Mouse (Mus musculus): ENCODE measurements around the gene Rcn3. TPM values are rescaled to one million over a fixed set of nuclear protein-coding genes. Genes with fewer than 3 reads are reported as not detected.
A peak's percentile ranks its signal among the peaks of the same experiment; 100 is the strongest.

The Rcn3 gene
- 123 TPM for polyA plus RNA-seq (2012; fragmentation: generic; extraction: Trizol)

DNA sequence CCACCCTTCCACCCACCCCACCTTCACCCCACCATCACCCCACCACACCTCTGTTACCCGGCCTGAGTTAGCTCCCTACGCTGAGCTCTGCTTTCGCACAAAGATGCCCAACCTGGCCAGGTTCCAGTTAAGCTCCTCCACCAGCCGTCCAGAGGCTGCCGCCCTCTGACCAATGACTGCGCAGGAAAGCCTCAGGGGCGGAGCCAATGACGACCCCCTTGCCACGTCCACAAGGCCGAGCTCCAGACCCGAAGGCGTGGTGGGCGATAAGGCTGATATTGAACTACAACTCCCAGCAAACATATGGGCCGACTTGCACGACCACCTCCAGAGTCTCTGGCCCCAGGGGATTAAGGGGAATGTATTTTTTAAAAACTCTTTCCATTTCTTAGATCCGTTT, at the start of gene Rcn3:
TSS of gene Rcn3 (minus strand) at position 174 of the 400 bp plus-strand sequence.
- peak within 1 kb of the TSS; percentile 38 for H3K4me3 ChIP-seq
- peak; percentile 69 for TF ChIP-seq POLR2AphosphoS2 (IDR thresholded peaks at IDR 0.05; ENCODE audit: insufficient read length, low read depth)
- TF ChIP-seq POLR2A (IDR thresholded peaks at IDR 0.05; ENCODE audit: insufficient read length, low read depth) = peak; percentile 50
- no peak for TF ChIP-seq TCF12 (IDR thresholded peaks at IDR 0.05; ENCODE audit: insufficient read depth, poor library complexity, severe bottlenecking)

DNA sequence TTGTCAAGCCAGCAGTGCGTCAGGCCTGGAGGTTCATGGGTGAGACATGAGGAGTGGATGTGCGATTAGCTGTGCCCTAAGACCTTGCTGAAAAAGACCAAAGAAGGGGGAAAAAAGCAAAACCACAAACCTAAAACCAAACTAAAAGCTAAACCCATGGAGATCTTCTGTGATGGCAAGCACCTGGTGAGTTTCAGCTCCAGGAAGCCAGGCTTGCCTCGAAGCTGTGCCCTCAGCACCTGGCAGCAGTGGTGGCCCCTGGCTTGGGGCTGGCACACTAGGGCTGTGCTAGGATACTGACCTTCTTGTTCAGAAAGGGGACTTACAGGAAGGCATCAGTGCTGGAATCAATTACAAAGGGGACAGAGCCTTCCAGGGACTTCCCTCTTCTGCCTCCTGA, 49.3 kb upstream of the Rcn3 start:
- TF ChIP-seq MAX (IDR thresholded peaks at IDR 0.05; ENCODE audit: low read depth) = no peak
- no peak for TF ChIP-seq MYOD1 (IDR thresholded peaks at IDR 0.05; ENCODE audit: control insufficient read depth in 1 of 3, insufficient read length in 2 of 3, low read depth in 2 of 3)
- no peak for TF ChIP-seq POLR2A (IDR thresholded peaks at IDR 0.05; ENCODE audit: insufficient read length, low read depth)
- no peak for TF ChIP-seq SRF (IDR thresholded peaks at IDR 0.05; ENCODE audit: control insufficient read depth, insufficient read length, low read depth)
- no peak for TF ChIP-seq TCF12 (IDR thresholded peaks at IDR 0.05; ENCODE audit: insufficient read depth, poor library complexity, severe bottlenecking)
- TF ChIP-seq REST (IDR thresholded peaks at IDR 0.05; ENCODE audit: insufficient read depth, insufficient read length) = no peak
- TF ChIP-seq POLR2AphosphoS2 (IDR thresholded peaks at IDR 0.05; ENCODE audit: insufficient read length, low read depth) = no peak
- H3K36me3 ChIP-seq (ENCODE audit: control insufficient read depth, insufficient read depth) = peaks cover 4% of the 10 kb centered on the region
- no peak overlapping the region for H3ac ChIP-seq (ENCODE audit: control insufficient read depth, insufficient read length)
- H3K79me2 ChIP-seq (ENCODE audit: control insufficient read depth, insufficient read depth) = no peaks in the 10 kb centered on the region
- H3K4me2 ChIP-seq (ENCODE audit: low read depth) = no peak overlapping the region
- H3K27me3 ChIP-seq (ENCODE audit: control insufficient read depth, insufficient read depth, insufficient read length) = no peaks in the 10 kb centered on the region
- H3K4me3 ChIP-seq = no peak overlapping the region

More for the DNA sequence above, at the start of gene Rcn3:
- Histone ChIP-seq H3ac (ENCODE audit: control insufficient read depth, insufficient read length) (no peak within 1 kb of the TSS), H3K4me2 (ENCODE audit: low read depth) (peak within 1 kb of the TSS; percentile 75), H3K27me3 (ENCODE audit: control insufficient read depth, insufficient read depth, insufficient read length) (no peaks in the 10 kb centered on the region), H3K36me3 (ENCODE audit: control insufficient read depth, insufficient read depth) (no peaks in the 10 kb centered on the region), H3K79me2 (ENCODE audit: control insufficient read depth, insufficient read depth) (no peaks in the 10 kb centered on the region)

DNA sequence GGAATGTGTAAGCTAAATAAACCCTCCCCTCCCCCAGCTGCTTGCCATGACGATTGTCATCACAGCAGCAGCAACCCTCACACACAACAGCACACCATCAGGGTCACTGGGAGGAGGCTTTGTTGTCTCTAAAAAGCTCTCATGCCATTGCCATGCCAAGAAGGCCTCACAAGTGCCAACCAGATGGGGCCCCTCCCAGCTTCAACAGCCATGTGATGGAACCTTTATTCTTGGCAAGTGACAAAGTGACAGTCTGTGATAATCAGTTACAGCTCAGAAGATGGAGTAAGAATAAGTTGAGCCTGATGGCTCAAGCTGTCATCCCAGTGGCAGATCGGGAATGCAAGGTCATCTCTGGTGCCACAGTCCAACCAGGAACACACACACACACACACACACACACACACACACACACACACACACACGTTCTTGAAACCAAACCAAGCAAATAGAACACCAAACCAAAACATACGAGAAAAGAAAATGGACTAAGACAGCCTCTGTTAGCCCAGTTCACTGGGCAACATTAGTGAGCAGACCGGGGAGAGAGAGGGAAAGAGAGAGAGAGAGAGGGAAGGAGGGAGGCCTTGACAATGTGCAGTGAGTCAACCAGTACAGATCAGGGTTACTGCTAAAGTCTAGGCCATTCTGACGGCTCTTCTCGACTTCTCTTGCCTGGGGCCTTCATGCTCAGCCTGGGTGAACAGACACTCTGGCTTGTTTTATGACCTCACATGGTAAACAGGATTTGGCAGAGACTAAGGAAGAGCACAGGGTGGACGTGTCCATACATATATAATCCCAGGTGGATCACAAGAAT, 48.1 kb upstream of the Rcn3 start:
- Histone ChIP-seq H3K36me3 (ENCODE audit: control insufficient read depth, insufficient read depth) (peaks cover 4% of the 10 kb centered on the region), H3ac (ENCODE audit: control insufficient read depth, insufficient read length) (no peak overlapping the region), H3K27me3 (ENCODE audit: control insufficient read depth, insufficient read depth, insufficient read length) (no peaks in the 10 kb centered on the region), H3K4me3 (no peak overlapping the region), H3K4me2 (ENCODE audit: low read depth) (no peak overlapping the region), H3K79me2 (ENCODE audit: control insufficient read depth, insufficient read depth) (no peaks in the 10 kb centered on the region)
- TF ChIP-seq MAX (IDR thresholded peaks at IDR 0.05; ENCODE audit: low read depth) (no peak), MYOG (IDR thresholded peaks at IDR 0.05; ENCODE audit: control insufficient read depth in 1 of 3, insufficient read depth in 1 of 3, insufficient read length in 2 of 3, low read depth in 2 of 3) (no peak), USF1 (IDR thresholded peaks at IDR 0.05; ENCODE audit: low read depth) (no peak), E2F4 (IDR thresholded peaks at IDR 0.05; ENCODE audit: insufficient read depth) (no peak), CEBPB (IDR thresholded peaks at IDR 0.05; ENCODE audit: insufficient read depth, poor library complexity, severe bottlenecking) (no peak), MYOD1 (IDR thresholded peaks at IDR 0.05; ENCODE audit: control insufficient read depth in 1 of 3, insufficient read length in 2 of 3, low read depth in 2 of 3) (no peak), SRF (IDR thresholded peaks at IDR 0.05; ENCODE audit: control insufficient read depth, insufficient read length, low read depth) (no peak), TCF3 (IDR thresholded peaks at IDR 0.05; ENCODE audit: insufficient read length, low read depth) (no peak), REST (IDR thresholded peaks at IDR 0.05; ENCODE audit: insufficient read depth, insufficient read length) (no peak), POLR2AphosphoS2 (IDR thresholded peaks at IDR 0.05; ENCODE audit: insufficient read length, low read depth) (no peak), TCF12 (IDR thresholded peaks at IDR 0.05; ENCODE audit: insufficient read depth, poor library complexity, severe bottlenecking) (no peak), POLR2A (IDR thresholded peaks at IDR 0.05; ENCODE audit: insufficient read length, low read depth) (no peak)

DNA sequence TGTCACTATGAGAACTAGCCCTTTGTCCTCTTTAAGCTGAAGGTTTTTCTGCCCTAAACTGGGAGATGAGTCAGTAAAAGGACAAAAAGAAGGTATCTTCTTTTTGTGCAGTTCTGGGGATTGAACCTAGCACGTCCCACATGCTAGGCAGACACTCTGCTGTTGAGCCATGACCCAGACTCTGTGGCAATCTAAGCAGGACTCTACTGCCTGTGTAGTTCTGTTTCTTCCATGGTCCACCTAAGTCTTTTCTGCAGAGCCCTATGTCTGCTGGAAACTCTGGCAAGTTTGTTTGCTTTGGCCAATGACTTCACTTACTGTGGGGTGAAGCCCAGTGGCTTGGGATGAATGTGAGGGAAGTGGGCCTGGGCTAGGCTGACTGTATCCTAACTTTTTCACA, 46.4 kb upstream of the Rcn3 start:
- no peak overlapping the region for H3K4me2 ChIP-seq (ENCODE audit: low read depth)
- H3K36me3 ChIP-seq (ENCODE audit: control insufficient read depth, insufficient read depth) = no peaks in the 10 kb centered on the region
- H3K79me2 ChIP-seq (ENCODE audit: control insufficient read depth, insufficient read depth) = no peaks in the 10 kb centered on the region

DNA sequence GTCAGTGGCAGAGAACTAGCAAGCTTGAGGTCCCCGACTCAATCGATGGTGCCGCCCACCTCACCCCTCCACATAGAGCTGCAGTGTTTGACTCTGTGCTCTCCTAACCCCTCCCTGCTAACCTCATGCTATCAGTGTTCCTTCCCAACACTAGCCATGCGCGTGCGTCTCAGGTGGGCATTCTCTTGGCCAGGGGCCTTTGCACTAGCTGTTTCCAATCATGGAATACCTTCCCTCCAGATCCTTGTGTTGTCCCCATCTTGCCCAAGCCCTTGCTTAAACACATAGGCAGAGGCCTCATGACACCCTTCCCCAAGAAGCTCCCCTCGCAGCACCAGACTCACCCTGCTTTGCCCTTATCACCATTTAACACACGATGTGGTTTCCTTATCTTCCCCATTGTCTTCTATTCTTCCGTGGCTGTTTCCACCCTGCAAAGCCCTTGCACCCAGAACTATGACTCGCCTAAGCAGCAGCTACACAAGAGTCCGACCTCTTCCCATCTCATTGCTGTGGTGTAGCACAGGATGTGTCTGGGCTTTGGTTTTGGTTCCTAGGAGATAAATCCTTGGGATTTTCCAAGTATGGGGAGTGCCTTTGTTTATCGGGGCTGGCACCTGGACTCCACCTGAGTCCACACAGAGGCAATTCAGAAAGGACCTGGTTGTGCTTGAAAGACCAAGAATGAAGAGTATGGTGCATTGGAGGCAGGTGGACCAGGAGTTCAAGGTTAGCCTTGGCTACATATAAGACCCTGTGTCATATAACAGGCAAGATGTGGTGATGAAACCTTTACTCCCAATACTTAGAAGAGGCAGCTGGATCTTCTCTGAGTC, 45.4 kb upstream of the Rcn3 start:
- no peaks in the 10 kb centered on the region for H3K27me3 ChIP-seq (ENCODE audit: control insufficient read depth, insufficient read depth, insufficient read length)
- TF ChIP-seq POLR2A (IDR thresholded peaks at IDR 0.05; ENCODE audit: insufficient read length, low read depth) (no peak), SRF (IDR thresholded peaks at IDR 0.05; ENCODE audit: control insufficient read depth, insufficient read length, low read depth) (no peak), MYOG (IDR thresholded peaks at IDR 0.05; ENCODE audit: control insufficient read depth in 1 of 3, insufficient read depth in 1 of 3, insufficient read length in 2 of 3, low read depth in 2 of 3) (no peak), E2F4 (IDR thresholded peaks at IDR 0.05; ENCODE audit: insufficient read depth) (no peak), REST (IDR thresholded peaks at IDR 0.05; ENCODE audit: insufficient read depth, insufficient read length) (no peak), CEBPB (IDR thresholded peaks at IDR 0.05; ENCODE audit: insufficient read depth, poor library complexity, severe bottlenecking) (no peak), POLR2AphosphoS2 (IDR thresholded peaks at IDR 0.05; ENCODE audit: insufficient read length, low read depth) (no peak), TCF12 (IDR thresholded peaks at IDR 0.05; ENCODE audit: insufficient read depth, poor library complexity, severe bottlenecking) (no peak)
- no peaks in the 10 kb centered on the region for H3K79me2 ChIP-seq (ENCODE audit: control insufficient read depth, insufficient read depth)
- no peak overlapping the region for H3K4me3 ChIP-seq
- H3K4me2 ChIP-seq (ENCODE audit: low read depth) = no peak overlapping the region
- no peak overlapping the region for H3ac ChIP-seq (ENCODE audit: control insufficient read depth, insufficient read length)
- H3K36me3 ChIP-seq (ENCODE audit: control insufficient read depth, insufficient read depth) = no peaks in the 10 kb centered on the region

More for the DNA sequence above, 46.4 kb upstream of the Rcn3 start:
- Histone ChIP-seq H3K4me3 (no peak overlapping the region), H3K27me3 (ENCODE audit: control insufficient read depth, insufficient read depth, insufficient read length) (no peaks in the 10 kb centered on the region), H3ac (ENCODE audit: control insufficient read depth, insufficient read length) (no peak overlapping the region)
- TF ChIP-seq POLR2A (IDR thresholded peaks at IDR 0.05; ENCODE audit: insufficient read length, low read depth) = no peak

All from myocyte (in vitro differentiated cells).